In genomic region chr5:134228249-134228638, GRCm38 (mm10) we compare ENCODE assay signal across 13 mouse cellular contexts. TPM values are rescaled to one million over a fixed set of nuclear protein-coding genes. Genes with fewer than 3 reads are reported as not detected.
DNase-seq lines count a peak whose midpoint lies in the region; ATAC-seq and TF ChIP-seq lines count a peak whose summit lies in the region.
"Had no signal": no experiment of that assay in that cellular context is flagged by ENCODE, and none has a peak within 500 bp of the region (broad histone marks: within the 10 kb centered on the region; RNA-seq: fewer than 3 reads in every experiment).

No protein-coding gene starts in this region.

- H3K27ac ChIP-seq in gastrocnemius, adult 2 months, result peak overlapping the region; percentile 46; the same call in 1 of the 2 replicates
- 0 out of 2 replicates have a peak overlapping the region, but pooled peaks have one; percentile 33 for H3K27ac ChIP-seq in embryonic facial prominence, embryonic 14.5 days (replicated peaks; ENCODE audit: low read depth, low read length)
- H3K27ac ChIP-seq in lung, embryonic 15.5 days, result peak overlapping the region; percentile 62
- H3K27ac ChIP-seq: forebrain, embryonic 12.5 days had no signal

- H3K4me3 ChIP-seq in gastrocnemius, adult 2 months, result peak overlapping the region; percentile 47
- H3K4me3 ChIP-seq in embryonic facial prominence, embryonic 14.5 days (ENCODE audit: low read depth, low read length), result no peak overlapping the region
- H3K4me3 ChIP-seq in lung, embryonic 15.5 days, result peak overlapping the region; percentile 6; the same call in 1 of the 2 replicates
- H3K4me3 ChIP-seq: forebrain, embryonic 12.5 days had no signal

- no peak for TF ChIP-seq CTCF in gastrocnemius, adult 2 months (IDR thresholded peaks at IDR 0.05)

- no peak overlapping the region for H3K9ac ChIP-seq in embryonic facial prominence, embryonic 14.5 days (ENCODE audit: low read depth, low read length)
- no peak overlapping the region for H3K9ac ChIP-seq in lung, embryonic 15.5 days
- H3K9ac ChIP-seq: forebrain, embryonic 12.5 days had no signal

- H3K4me1 ChIP-seq in embryonic facial prominence, embryonic 14.5 days (ENCODE audit: control insufficient read depth, insufficient read depth, low read length), result peaks cover 4% of the 10 kb centered on the region; the same call in 1 of the 2 replicates
- peaks cover 43% of the 10 kb centered on the region for H3K4me1 ChIP-seq in lung, embryonic 15.5 days

- intact Hi-C loops in gastrocnemius, adult 2 months (cut with DNase I), result loop anchor here (5.0 kb wide), 1 partner anchor 114 kb away; no protein-coding TSS in a partner anchor

- WGBS in embryonic facial prominence, embryonic 14.5 days, result 72% methylated on average over 6 of the region's 6 CpGs
- WGBS in lung, embryonic 15.5 days, result 48% methylated on average over 6 of the region's 6 CpGs

- no peaks in the 10 kb centered on the region for H3K9me3 ChIP-seq in embryonic facial prominence, embryonic 14.5 days (ENCODE audit: control insufficient read depth, low read length)
- H3K9me3 ChIP-seq in lung, embryonic 15.5 days, result no peaks in the 10 kb centered on the region
- H3K9me3 ChIP-seq: forebrain, embryonic 12.5 days had no signal

- no peak overlapping the region for H3K4me2 ChIP-seq in embryonic facial prominence, embryonic 14.5 days (ENCODE audit: low read depth, low read length)
- no peak overlapping the region; the same call in 1 of the 2 replicates for H3K4me2 ChIP-seq in lung, embryonic 15.5 days
- H3K4me2 ChIP-seq: forebrain, embryonic 12.5 days had no signal

- no peak for ATAC-seq in embryonic facial prominence, embryonic 14.5 days (ENCODE audit: low read depth)
- no peak for ATAC-seq in lung, embryonic 15.5 days (ENCODE audit: borderline replicate concordance, extremely low read depth, low FRiP score, low TSS enrichment)

- no peaks in the 10 kb centered on the region for H3K36me3 ChIP-seq in embryonic facial prominence, embryonic 14.5 days (ENCODE audit: control insufficient read depth, insufficient read depth, low read length)
- H3K36me3 ChIP-seq in lung, embryonic 15.5 days, result no peaks in the 10 kb centered on the region
- H3K36me3 ChIP-seq: forebrain, embryonic 12.5 days had no signal

- H3K27me3 ChIP-seq in embryonic facial prominence, embryonic 14.5 days (replicated peaks; ENCODE audit: control insufficient read depth, insufficient read depth, low read length), result no peaks in the 10 kb centered on the region
- no peaks in the 10 kb centered on the region for H3K27me3 ChIP-seq in lung, embryonic 15.5 days

- no peak for DNase-seq in gastrocnemius, adult 2 months
- no peak for DNase-seq in gastrocnemius, postnatal 10 days
- DNase-seq in lung, adult 18-20 months, result peak; percentile 44 to 61
- no peak for DNase-seq in lung, postnatal 25 days (ENCODE audit: low spot score)
- DNase-seq in embryonic facial prominence, embryonic 14.5 days (ENCODE audit: low spot score), result no peak
- DNase-seq in layer of hippocampus, postnatal 14 days (ENCODE audit: low spot score in 2 of 2), result no peak
- no peak for DNase-seq in adrenal gland, adult (ENCODE audit: inconsistent age in 2 of 2, low spot score in 1 of 2)
- DNase-seq: cerebellum, adult 18-20 months; gastrocnemius, postnatal 36 days; left cerebral cortex, postnatal 4 days; right cerebral cortex, postnatal 25 days had no signal

RNA-seq across cellular contexts. Expression of gene Ncf1, which starts 1.2 kb away (rescaled TPM):
- total RNA-seq in gastrocnemius, adult 2 months (2021), result 1 to 10 TPM; 1.0 to 3.8 TPM
- total RNA-seq in gastrocnemius, postnatal 10 days (2021), result 1 to 10 TPM; 3.4 to 4.7 TPM
- 7.2 TPM in 2 replicates for polyA plus RNA-seq in embryonic facial prominence, embryonic 14.5 days (2014; fragmentation: Nextera tagmentation; extraction: Ambion mirVana)
- 6.9 and 7.8 TPM in 2 replicates for polyA plus RNA-seq in lung, embryonic 15.5 days (2015; fragmentation: Nextera tagmentation; extraction: Ambion mirVana)
- total RNA-seq in layer of hippocampus, postnatal 14 days (2021), result 1 to 10 TPM; 8.2 to 9.1 TPM

RNA-seq across cellular contexts. Expression of gene Gtf2ird2, which starts 44.4 kb away (rescaled TPM):
- 1 to 10 TPM; 6.1 to 6.4 TPM for total RNA-seq in gastrocnemius, adult 2 months (2021)
- total RNA-seq in gastrocnemius, postnatal 10 days (2021), result 1 to 10 TPM; 6.1 to 7.2 TPM
- 6.6 and 7.3 TPM in 2 replicates for polyA plus RNA-seq in embryonic facial prominence, embryonic 14.5 days (2014; fragmentation: Nextera tagmentation; extraction: Ambion mirVana)
- 7.6 and 10.1 TPM in 2 replicates for polyA plus RNA-seq in lung, embryonic 15.5 days (2015; fragmentation: Nextera tagmentation; extraction: Ambion mirVana)
- 10 to 100 TPM; 13.1 to 17.9 TPM for total RNA-seq in layer of hippocampus, postnatal 14 days (2021)

RNA-seq across cellular contexts. Expression of gene Rcc1l, which starts 51.7 kb away (rescaled TPM):
- 10 to 100 TPM; 24.1 to 25.1 TPM for total RNA-seq in gastrocnemius, adult 2 months (2021)
- total RNA-seq in gastrocnemius, postnatal 10 days (2021), result 10 to 100 TPM; 17.2 to 17.4 TPM
- 26.1 and 27.3 TPM in 2 replicates for polyA plus RNA-seq in embryonic facial prominence, embryonic 14.5 days (2014; fragmentation: Nextera tagmentation; extraction: Ambion mirVana)
- 30.2 and 30.3 TPM in 2 replicates for polyA plus RNA-seq in lung, embryonic 15.5 days (2015; fragmentation: Nextera tagmentation; extraction: Ambion mirVana)
- total RNA-seq in layer of hippocampus, postnatal 14 days (2021), result 10 to 100 TPM; 14.8 to 17.5 TPM

Comparison
In these comparisons a context has a peak if more than half of its experiments do, and no peak if none do; other contexts are left out.
1. DNase-seq: peak in lung, adult 18-20 months (2 of 2); none in gastrocnemius, adult 2 months (single experiment), gastrocnemius, postnatal 10 days (single experiment), lung, postnatal 25 days (single experiment), embryonic facial prominence, embryonic 14.5 days (single experiment), layer of hippocampus, postnatal 14 days (0 of 2) and adrenal gland, adult (0 of 2).
2. Peak in every context shown above with its lines, with median percentiles within 50 percentile points of each other: H3K27ac ChIP-seq.